Mouse (Mus musculus) common myeloid progenitor, adult 5-6 weeks (primary cell): ENCODE data around the gene Otos. TPM values are rescaled to one million over a fixed set of nuclear protein-coding genes. Genes with fewer than 3 reads are reported as not detected.
A peak's percentile ranks its signal among the peaks of the same experiment; 100 is the strongest.

Source experiments
- ATAC-seq: replicated peaks from 2 replicates; pipeline ENCODE4 v1.8.0; 2016; ENCODE audit warnings: low read depth, mild to moderate bottlenecking, moderate TSS enrichment, inconsistent platforms; ENCODE audit not compliant: poor library complexity, severe bottlenecking
- total RNA-seq: library from RNA; stranded (forward); fragments of 200-1000, 187-1606 nt; gene quantifications from 2 replicates; pipeline ENCODE4 v1.2.3, GENCODE M21; 2017

Gene Otos
- total RNA-seq, 1 experiment from 2014 or later = 6.0 TPM

DNA sequence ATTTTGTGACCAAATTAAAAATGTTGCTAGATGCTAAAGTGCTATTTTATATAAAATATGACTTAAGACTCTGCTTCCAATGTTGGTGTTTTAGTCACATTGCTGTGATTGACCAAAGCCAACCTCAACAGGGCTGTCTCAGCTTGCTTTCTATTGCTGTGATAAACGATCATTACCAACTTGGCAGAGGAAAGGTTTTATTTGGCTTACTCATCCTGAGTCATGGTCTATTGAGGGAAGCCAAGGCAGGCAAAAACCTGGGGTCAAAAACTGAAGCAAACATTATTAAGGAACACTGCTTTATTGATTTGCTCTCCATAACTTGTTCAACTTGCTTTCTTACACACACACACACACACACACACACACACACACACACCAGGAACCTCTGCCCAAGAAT, 32.6 kb downstream of the Otos start:
- ATAC-seq = no peak

DNA sequence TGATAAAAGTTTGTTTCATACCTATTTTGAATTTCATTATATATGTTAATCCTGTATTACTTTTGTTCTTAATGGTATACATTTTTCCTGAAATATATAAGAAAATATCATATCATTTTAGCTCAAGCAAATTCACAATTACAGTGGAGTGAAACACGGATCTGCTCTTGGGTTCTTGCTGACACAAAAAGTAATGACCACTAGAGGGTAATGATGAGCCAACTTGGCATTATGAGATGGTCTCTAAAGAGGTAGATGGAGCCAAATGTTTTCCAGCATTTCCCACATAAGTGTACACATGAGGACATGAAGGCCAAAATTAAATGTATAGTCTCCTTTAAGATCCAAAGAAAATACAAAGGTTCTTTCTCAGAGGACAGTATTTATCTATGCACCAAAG, 34.1 kb downstream of the Otos start:
- ATAC-seq = 0 out of 2 replicates have a peak, but pooled peaks have one; percentile 35

DNA sequence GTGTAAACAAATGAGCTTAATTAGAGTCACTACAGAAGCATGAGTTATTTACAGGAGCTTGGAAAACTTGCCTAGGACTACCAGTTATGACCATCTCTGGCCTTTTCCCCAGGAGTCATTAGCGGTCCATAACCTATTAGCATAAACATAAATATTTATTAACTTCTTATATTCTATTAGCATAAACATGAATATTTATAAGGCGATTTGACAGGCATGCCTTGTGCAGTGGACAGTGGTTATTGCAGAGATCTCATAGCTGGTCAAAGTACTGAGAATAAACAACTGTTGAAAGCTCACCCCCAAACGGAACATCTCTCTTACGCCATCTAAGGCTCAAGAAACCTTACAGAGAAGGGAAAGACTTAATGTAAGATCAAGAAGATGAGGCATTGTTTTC, 35.5 kb downstream of the Otos start:
- ATAC-seq = no peak

DNA sequence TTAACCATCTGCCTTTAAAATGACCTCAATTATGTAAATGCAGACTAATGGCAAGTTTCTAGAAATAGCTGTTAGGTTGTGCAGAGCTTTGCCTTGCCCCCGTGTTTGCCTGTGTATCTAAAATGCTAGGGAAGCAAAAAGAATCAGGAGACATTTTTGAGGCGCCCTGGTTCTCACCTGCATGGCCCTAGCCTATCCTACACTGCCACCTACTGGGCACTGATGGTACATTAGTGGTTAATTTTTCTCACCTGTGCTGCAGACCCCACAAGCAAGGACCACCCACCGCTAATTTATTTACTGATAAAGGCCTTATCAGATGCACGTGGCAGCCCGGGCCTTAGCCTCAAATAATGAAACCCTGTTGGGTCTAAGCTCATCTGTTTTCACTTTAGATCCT, 37.6 kb downstream of the Otos start:
- peak; percentile 74; the same call in 1 of the 2 replicates for ATAC-seq

- ATAC-seq = no peak
Observed at GRCm38 (mm10) chr1:92607711-92608110, 40.9 kb downstream of the Otos start.

GRCm38 (mm10) chr1:92605482-92605881, 43.2 kb downstream of the Otos start, which contains the start of gene Olfr1410:
Olfr1410 (plus strand) TSS chr1:92605782.
- ATAC-seq = no peak

GRCm38 (mm10) chr1:92596019-92596418, 52.6 kb downstream of the Otos start:
- ATAC-seq = no peak

Other genes starting within 250 kb of the Otos start
- 93.3 and 103 TPM in 2 replicates for gene Ndufa10, start 175.0 kb downstream of the Otos start, total RNA-seq
- not detected in 2 replicates for gene Olfr1416, start 163.7 kb downstream of the Otos start, total RNA-seq
- not detected in 2 replicates for gene Olfr1415, start 152.7 kb downstream of the Otos start, total RNA-seq
- gene Olfr1414, start 130.2 kb downstream of the Otos start, total RNA-seq = not detected in 2 replicates
- gene Olfr1413, start 77.5 kb downstream of the Otos start, total RNA-seq = not detected in 2 replicates
- not detected in 2 replicates for gene Olfr1412, start 63.1 kb downstream of the Otos start, total RNA-seq
- not detected in 2 replicates for gene Olfr1411, start 54.4 kb downstream of the Otos start, total RNA-seq
- gene Olfr1410, start 43.1 kb downstream of the Otos start, total RNA-seq = not detected in 2 replicates
- gene Olfr12, start 31.1 kb downstream of the Otos start, total RNA-seq = not detected in 2 replicates
- gene Cops9, start 6.9 kb downstream of the Otos start, total RNA-seq = 124 and 156 TPM in 2 replicates
- gene Gpc1, start 182.8 kb upstream of the Otos start, total RNA-seq = 11.5 and 11.8 TPM in 2 replicates